Mouse (Mus musculus) limb, embryonic 11.5 days (tissue): ENCODE measurements at regions not wholly inside any gene's neighbourhood (a gene's known extent, or its start where the extent isn't known, plus 50 kb on each side); places are given as distances from the start of the nearest gene placed in this dataset.
A peak's percentile ranks its signal among the peaks of the same experiment; 100 is the strongest.

Experiments used
- ATAC-seq: fragments of 200-750 bp; cut with Nextera tagmentation; 2 replicates; pipeline ENCODE4 v1.8.0; 2017; ENCODE audit warnings: low read depth; ENCODE audit not compliant: insufficient number of reproducible peaks, low FRiP score, low TSS enrichment
- DNase-seq: peaks from one replicate; pipeline ENCODE4 v3.0.0-alpha.2; 2015; ENCODE audit warnings: low spot score
- H3K27ac ChIP-seq: fragments of 300-500 bp; sonication (generic); replicated peaks from 2 replicates; pipeline ENCODE4 v1.5.1; 2014; ENCODE audit warnings: low read depth, mild to moderate bottlenecking, low read length
- H3K27me3 ChIP-seq: fragments of 300-500 bp; sonication (generic); 2 replicates; pipeline ENCODE4 v1.6.1; 2014; ENCODE audit warnings: mild to moderate bottlenecking, low read length, mixed read lengths; ENCODE audit not compliant: control insufficient read depth, insufficient read depth
- H3K36me3 ChIP-seq: fragments of 300-500 bp; sonication (generic); 2 replicates; pipeline ENCODE4 v1.6.1; 2014; ENCODE audit warnings: mild to moderate bottlenecking, low read length, moderate library complexity, mixed read lengths; ENCODE audit not compliant: control insufficient read depth, insufficient read depth
- H3K4me1 ChIP-seq: fragments of 300-500 bp; sonication (generic); 2 replicates; pipeline ENCODE4 v1.6.1; 2014; ENCODE audit warnings: low read length, mixed read lengths; ENCODE audit not compliant: control insufficient read depth, insufficient read depth
- H3K4me2 ChIP-seq: fragments of 300-500 bp; sonication (generic); 2 replicates; pipeline ENCODE4 v1.6.1; 2014; ENCODE audit warnings: low read depth, mild to moderate bottlenecking, moderate library complexity; ENCODE audit not compliant: severe bottlenecking
- H3K4me3 ChIP-seq: fragments of 300-500 bp; sonication (generic); 2 replicates; pipeline ENCODE4 v1.5.1; 2014; ENCODE audit warnings: low read depth, low read length
- H3K9ac ChIP-seq: fragments of 300-500 bp; sonication (generic); 2 replicates; pipeline ENCODE4 v1.6.1; 2014; ENCODE audit warnings: mild to moderate bottlenecking, low read length
- H3K9me3 ChIP-seq: fragments of 300-500 bp; sonication (generic); 2 replicates; pipeline ENCODE4 v1.6.1; 2016; ENCODE audit warnings: low read length; ENCODE audit not compliant: control insufficient read depth
- WGBS: fragments of 180-500 bp; shearing (Covaris S2); extraction: QIAGEN DNeasy Blood & Tissue Kit; methylation state at CpG from one replicate; pipeline ENCODE4 v1.1.7; 2014; 5-methylcytosine and 5-hydroxymethylcytosine counted together

DNA sequence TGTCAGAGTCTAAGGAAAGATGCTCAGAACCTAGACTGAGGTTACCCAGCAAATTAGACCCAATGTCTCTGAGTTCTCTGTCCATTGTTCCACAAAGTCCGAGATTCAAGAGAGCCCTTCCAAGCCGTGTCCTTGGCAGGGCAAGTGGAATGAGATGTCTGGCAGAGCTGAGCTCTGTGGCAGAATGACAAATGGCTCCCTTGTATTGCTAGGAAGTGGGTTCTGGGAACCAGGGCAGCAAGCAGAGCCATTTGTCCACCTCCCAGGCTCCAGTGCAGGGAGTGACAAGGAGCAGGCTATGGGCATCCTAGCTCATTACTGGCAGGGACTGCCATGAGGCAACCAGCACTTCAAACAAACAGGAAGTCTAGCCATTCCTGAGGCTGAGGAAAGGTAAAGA, 206.3 kb upstream of the Nlrp1b start:
- Histone ChIP-seq H3K27ac (no peak overlapping the region), H3K9ac (no peak overlapping the region), H3K4me2 (no peak overlapping the region), H3K27me3 (no peaks in the 10 kb centered on the region), H3K4me3 (no peak overlapping the region), H3K4me1 (peaks cover 9% of the 10 kb centered on the region; the same call in 1 of the 2 replicates), H3K9me3 (no peaks in the 10 kb centered on the region), H3K36me3 (no peaks in the 10 kb centered on the region)
- no peak for DNase-seq
- ATAC-seq = no peak
- WGBS = 56% methylated on average over 2 of the region's 2 CpGs

DNA sequence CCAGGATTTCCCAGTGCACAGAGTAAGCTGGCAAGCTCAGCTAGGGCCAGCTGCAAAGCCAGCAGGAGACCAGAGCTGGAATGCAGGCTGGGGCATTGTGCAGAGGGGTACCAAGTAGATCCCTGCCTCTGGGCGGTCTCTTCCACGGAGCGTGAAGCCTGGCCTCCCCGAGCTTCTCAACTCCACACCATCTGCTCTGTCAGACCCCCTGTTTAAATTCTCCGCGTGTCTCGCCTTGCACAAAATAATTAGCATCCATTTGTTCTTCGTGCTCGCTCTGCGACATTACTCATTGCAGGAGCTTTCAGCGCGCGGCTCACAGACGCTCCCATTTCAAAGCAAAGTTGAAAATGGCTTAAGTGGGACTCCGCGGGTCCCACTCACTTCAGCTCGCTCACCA, 209.3 kb upstream of the Nlrp1b start:
- Histone ChIP-seq H3K4me1 (peaks cover 9% of the 10 kb centered on the region; the same call in 1 of the 2 replicates), H3K27me3 (no peaks in the 10 kb centered on the region), H3K4me2 (peak overlapping the region; percentile 48), H3K27ac (no peak overlapping the region), H3K9ac (no peak overlapping the region; the same call in 1 of the 2 replicates), H3K36me3 (no peaks in the 10 kb centered on the region), H3K9me3 (no peaks in the 10 kb centered on the region), H3K4me3 (0 out of 2 replicates have a peak overlapping the region, but pooled peaks have one; percentile 12)
- peak; percentile 52 for DNase-seq
- no peak for ATAC-seq
- WGBS = under 1% methylated on average over 17 of the region's 17 CpGs

GRCm38 (mm10) chr11:71440392-71440791, 209.9 kb upstream of the Nlrp1b start:
- WGBS = 52% methylated on average over 10 of the region's 10 CpGs
- no peaks in the 10 kb centered on the region for H3K9me3 ChIP-seq
- H3K4me1 ChIP-seq = peaks cover 9% of the 10 kb centered on the region; the same call in 1 of the 2 replicates
- no peak overlapping the region; the same call in 1 of the 2 replicates for H3K9ac ChIP-seq
- H3K4me2 ChIP-seq = peak overlapping the region; percentile 48; the same call in 1 of the 2 replicates
- H3K36me3 ChIP-seq = no peaks in the 10 kb centered on the region
- ATAC-seq (no peak), DNase-seq (peak; percentile 25)
- H3K27me3 ChIP-seq = no peaks in the 10 kb centered on the region
- H3K4me3 ChIP-seq = no peak overlapping the region
- no peak overlapping the region for H3K27ac ChIP-seq

GRCm38 (mm10) chr11:71444056-71444455, 213.5 kb upstream of the Nlrp1b start:
- no peak for DNase-seq
- WGBS = 55% methylated on average over 6 of the region's 6 CpGs
- ATAC-seq = no peak
- Histone ChIP-seq H3K27me3 (no peaks in the 10 kb centered on the region), H3K9me3 (no peaks in the 10 kb centered on the region), H3K4me2 (no peak overlapping the region), H3K27ac (no peak overlapping the region), H3K4me1 (peaks cover 9% of the 10 kb centered on the region; the same call in 1 of the 2 replicates), H3K9ac (no peak overlapping the region), H3K36me3 (no peaks in the 10 kb centered on the region), H3K4me3 (no peak overlapping the region)

- ATAC-seq = no peak
Observed at GRCm38 (mm10) chr11:71446641-71447040, 216.1 kb upstream of the Nlrp1b start.

GRCm38 (mm10) chr11:71447841-71448745, 217.6 kb upstream of the Nlrp1b start:
- Histone ChIP-seq H3K4me1 (no peaks in the 10 kb centered on the region), H3K4me2 (no peak overlapping the region), H3K36me3 (no peaks in the 10 kb centered on the region), H3K9ac (no peak overlapping the region), H3K9me3 (no peaks in the 10 kb centered on the region), H3K27ac (no peak overlapping the region), H3K4me3 (no peak overlapping the region), H3K27me3 (no peaks in the 10 kb centered on the region)
- WGBS = 60% methylated on average over 10 of the region's 10 CpGs
- DNase-seq (no peak), ATAC-seq (no peak)

More at GRCm38 (mm10) chr11:71446641-71447040, 216.1 kb upstream of the Nlrp1b start:
- H3K4me1 ChIP-seq = no peaks in the 10 kb centered on the region
- H3K4me3 ChIP-seq = no peak overlapping the region
- H3K36me3 ChIP-seq = no peaks in the 10 kb centered on the region
- no peak overlapping the region for H3K27ac ChIP-seq
- WGBS = 76% methylated on average over 5 of the region's 5 CpGs
- no peaks in the 10 kb centered on the region for H3K27me3 ChIP-seq
- H3K4me2 ChIP-seq = no peak overlapping the region
- no peak for DNase-seq
- H3K9ac ChIP-seq = no peak overlapping the region
- no peaks in the 10 kb centered on the region for H3K9me3 ChIP-seq

DNA sequence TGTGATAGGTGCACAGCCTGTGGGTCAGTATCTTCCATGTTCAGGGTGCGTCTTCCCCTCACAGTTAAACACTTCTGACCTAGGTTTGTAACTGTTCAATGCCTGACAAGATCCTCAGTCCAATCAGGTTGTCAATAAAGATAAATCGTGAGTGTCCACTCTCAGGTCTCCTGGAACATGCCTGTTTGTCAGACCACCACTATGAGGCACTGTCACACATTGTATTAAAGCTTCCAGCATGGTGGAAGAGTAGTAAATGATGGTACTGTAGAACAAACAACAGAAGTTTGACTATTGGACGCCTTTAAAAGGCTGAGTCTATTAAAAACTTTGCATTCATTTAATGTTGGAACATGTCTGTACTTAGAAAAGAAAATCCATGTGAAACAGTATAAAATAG, 249.6 kb upstream of the Nlrp1b start:
- Histone ChIP-seq H3K4me2 (no peak overlapping the region), H3K4me3 (no peak overlapping the region), H3K4me1 (no peaks in the 10 kb centered on the region), H3K27me3 (no peaks in the 10 kb centered on the region), H3K9ac (no peak overlapping the region), H3K9me3 (no peaks in the 10 kb centered on the region), H3K36me3 (no peaks in the 10 kb centered on the region), H3K27ac (no peak overlapping the region)
- 84% methylated on average over 3 of the region's 3 CpGs for WGBS
- DNase-seq (no peak), ATAC-seq (no peak)

DNA sequence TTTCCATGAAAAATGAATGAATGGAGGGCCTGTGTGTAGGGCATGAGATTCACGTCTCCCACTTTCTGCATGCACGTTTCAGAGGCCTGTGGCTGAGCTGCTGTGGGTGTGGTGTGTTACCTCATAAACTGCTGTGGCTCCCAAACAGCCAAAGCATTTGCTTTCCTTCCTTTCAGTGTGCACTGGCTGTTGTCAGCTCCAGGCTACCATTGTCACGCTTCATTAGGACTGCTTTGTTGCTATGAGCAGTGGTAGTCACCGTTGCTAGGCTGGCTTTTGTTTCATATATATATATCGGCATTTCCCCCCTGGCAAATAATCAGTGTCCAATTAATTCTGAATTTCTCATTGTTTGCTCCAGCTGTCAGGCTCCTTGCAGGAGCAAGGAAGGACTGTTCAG, 251.9 kb upstream of the Wscd1 start:
- no peak overlapping the region for H3K9ac ChIP-seq
- no peak overlapping the region for H3K4me2 ChIP-seq
- no peaks in the 10 kb centered on the region for H3K27me3 ChIP-seq
- H3K9me3 ChIP-seq = no peaks in the 10 kb centered on the region
- 73% methylated on average over 5 of the region's 5 CpGs for WGBS
- H3K4me3 ChIP-seq = no peak overlapping the region
- H3K4me1 ChIP-seq = no peaks in the 10 kb centered on the region
- H3K36me3 ChIP-seq = no peaks in the 10 kb centered on the region
- no peak for ATAC-seq
- DNase-seq = no peak
- H3K27ac ChIP-seq = no peak overlapping the region
